Mouse (Mus musculus): ENCODE results near the gene Yars.

The Yars gene

GRCm38 (mm10) chr4:129189542-129190519 is at the start of gene Yars, which contains the start of gene S100pbp:
Gene Yars (plus strand): TSS chr4:129189760.
Gene S100pbp (minus strand): TSS chr4:129189727.
- peak; percentile 96 for DNase-seq

GRCm38 (mm10) chr4:129140808-129141207 is 48.8 kb upstream of the Yars start:
- DNase-seq = no peak

DNA sequence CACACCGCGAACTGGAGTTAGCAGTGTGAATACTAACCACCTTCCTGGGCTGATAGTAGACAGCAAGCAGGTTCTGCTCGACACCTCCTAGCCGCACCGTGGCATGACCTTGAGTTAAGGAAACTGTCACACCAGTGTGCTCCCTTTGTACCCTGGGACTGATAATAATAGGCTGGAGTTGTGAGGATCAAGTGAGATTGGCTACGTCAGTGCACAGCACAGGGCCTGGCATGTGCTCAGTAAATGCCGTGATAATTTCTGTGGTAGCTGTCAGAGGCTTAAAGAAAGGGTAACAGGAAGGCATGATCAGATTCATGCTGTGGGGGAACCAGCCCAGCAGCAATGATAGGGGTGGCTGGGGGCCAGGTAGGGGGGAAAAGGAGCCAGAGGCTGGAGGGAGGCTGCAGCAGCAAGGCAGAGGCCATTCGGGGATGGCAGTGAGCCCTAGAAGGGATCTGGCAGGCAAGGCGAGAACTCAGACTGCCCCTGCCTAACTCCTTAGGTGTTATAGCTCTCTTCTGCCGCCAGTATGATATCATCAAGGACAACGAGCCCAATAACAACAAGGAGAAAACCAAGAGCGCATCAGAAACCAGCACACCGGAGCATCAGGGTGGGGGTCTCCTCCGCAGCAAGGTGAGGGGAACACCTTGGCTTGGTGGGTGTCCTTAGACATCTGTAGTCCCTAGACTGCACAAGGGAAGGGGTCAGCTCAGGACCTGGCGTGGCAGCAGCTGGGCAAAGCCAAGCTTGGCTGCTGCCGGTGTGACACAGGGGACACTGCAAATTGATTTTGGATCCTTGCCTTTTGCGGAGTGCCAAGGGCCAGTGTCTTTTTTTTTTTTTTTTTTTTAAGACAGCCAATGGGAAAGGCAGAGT is 47.8 kb upstream of the Yars start:
- DNase-seq = no peak

DNA sequence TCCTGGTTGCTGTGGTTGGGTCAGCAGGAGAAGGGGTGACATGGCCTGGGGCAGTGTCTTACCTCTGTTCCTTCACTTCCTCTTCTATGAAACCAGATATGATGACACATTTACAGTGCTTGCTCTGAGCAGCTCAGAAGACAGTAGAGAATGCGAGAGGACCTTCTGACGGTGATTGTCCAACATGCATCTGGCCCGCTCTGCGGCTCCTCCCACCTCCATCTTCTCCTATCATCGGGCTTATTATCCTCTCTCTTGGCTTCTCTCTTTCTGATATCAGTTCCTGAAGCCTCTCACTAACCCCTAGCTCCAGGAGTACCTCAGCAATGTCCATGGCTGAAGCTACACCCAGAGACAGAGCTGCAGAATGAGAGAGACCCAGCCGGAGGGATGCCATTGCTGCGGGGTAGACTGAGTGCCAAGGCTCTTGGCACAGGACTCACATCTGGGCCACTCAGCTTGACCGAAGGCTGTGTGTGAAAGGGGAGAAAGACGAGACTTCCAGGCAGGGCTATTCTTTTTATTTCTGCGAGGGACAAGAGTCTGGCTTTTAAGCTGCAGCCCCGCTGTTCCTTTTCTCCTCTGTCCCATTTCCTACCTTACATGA is 47.0 kb upstream of the Yars start:
- no peak for DNase-seq

DNA sequence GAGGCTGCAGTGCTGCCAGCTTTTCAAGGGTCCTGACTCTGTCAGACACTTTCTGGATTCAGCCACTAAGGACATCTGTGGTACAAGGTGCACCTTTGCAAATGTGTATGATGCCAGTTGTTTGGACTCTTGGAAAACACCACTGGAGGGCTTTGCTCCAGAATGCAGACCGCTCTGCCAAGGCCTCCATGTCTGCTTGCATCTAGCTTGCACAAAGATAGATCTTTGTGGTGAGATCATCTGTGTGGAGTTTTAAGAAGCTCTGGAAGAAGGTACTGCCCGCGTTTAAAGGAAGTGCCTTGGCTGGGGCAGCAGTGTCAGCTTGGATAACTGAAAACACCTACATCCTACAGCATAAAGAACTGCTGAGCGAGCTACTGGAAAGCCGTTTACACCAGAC is 46.1 kb upstream of the Yars start:
- DNase-seq = no peak

GRCm38 (mm10) chr4:129144401-129145367 is 44.9 kb upstream of the Yars start:
- peak; percentile 93 for DNase-seq

DNA sequence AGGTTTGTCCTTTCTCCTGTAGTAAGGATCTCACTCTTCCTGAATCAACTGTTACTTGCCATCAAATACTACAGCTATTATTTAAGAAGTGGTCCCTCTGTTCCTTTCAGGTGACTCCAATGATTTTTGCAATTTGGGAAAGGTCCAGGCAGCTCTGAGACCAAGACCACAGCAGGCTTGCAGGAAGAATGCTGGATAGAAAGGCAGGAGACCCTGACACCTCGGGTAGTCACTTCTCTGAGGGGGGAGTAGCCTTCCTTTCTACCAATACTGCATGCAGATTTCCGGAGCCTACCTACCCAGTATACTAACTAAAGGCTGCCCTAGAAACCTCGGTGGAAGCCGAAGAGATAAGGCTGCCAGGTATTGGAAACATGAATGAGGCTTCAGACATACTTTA is 44.1 kb upstream of the Yars start:
- no peak for DNase-seq

GRCm38 (mm10) chr4:129145943-129146342 is 43.6 kb upstream of the Yars start:
- DNase-seq = no peak

GRCm38 (mm10) chr4:129146392-129146791 is 43.2 kb upstream of the Yars start:
- no peak for DNase-seq

DNA sequence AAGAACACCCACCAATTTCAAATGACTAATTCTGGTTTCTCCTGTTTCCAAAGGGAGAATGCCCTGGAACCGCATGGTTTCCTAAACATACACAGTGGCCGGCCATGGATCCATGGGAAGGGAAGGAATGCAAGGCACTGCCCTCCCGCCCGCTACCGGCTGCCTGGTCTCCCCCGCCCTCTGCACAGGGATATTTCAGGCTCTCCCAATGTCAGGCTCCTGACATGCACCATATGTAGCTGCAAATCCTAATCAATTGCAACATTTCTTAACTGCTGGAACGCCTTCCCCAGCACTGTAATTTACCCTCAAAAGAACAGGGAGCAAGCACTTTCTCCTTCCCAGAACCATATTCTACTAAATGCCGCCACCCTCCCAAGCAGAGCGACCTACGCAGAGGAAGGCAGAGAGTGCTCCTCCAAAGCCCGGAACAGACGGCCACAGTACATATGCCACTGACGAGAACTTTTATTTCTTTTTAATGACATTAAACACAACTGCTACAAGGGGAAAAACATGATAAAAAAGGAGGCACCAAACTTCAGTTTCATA is 41.9 kb upstream of the Yars start:
- DNase-seq = no peak

DNA sequence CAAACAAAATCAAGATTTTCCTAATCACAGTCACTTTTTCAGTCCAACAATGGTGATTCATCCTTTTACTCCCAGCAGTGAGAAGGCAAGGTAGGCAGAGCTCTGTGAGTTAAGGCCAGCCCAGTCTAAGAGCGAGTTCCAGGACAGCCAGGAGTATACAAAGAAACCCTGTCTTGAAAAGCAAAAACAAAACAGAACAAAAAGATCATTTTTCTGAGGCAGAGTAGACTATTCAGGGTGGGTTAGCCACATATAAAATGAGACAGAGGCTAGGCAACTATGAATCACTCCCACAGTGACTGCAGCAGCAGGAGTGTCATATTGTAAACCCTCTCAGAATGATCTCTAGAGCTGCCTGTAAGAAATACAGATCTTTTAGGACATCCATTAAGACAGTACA is 40.2 kb upstream of the Yars start:
- DNase-seq = no peak

DNA sequence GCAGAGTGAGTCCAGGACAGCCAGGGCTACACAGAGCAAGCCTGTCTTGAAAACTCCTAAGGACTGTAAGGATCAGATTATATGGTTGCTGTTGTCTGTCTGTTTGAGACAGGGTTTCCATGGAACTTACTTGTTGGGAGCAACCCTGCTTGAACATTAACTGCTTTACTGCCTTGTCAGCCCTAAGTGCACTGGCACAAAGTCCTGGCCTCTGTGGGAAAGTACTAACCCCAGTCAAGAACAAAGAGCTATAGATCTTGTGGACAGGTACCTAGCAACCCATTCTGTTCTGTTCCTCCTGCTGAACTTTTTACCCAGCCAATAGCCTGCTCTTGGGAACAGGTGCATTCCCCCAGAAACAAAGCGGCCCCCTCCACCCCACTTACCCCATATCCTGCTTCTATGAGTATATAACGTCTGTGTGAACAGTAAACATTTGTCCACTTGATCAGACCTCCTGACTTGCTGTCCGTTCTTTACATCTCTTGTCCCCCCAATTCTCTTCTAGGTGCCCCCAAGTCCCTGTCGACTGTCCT is 38.2 kb upstream of the Yars start:
- DNase-seq = no peak

GRCm38 (mm10) chr4:129157541-129157940 is 32.0 kb upstream of the Yars start:
- DNase-seq = no peak

DNA sequence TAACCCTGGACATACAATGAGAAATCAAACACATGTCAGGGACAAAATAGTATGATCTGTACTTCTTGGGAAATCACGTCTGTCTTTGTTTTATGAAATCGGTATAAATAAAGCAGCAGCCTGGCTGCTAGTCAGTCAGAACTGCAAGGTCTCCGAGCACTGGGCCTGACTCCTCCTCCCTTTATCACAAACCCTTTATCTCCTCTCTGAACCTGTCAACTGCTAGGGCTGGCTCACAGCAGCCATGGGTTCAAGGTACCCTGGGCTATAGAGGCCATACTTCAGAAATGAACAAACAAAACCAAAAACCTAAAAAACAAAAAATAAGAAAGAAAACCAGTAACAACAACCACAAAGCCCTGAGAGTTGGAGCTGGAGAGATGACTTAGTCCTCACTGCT is 31.0 kb upstream of the Yars start:
- DNase-seq = no peak

DNA sequence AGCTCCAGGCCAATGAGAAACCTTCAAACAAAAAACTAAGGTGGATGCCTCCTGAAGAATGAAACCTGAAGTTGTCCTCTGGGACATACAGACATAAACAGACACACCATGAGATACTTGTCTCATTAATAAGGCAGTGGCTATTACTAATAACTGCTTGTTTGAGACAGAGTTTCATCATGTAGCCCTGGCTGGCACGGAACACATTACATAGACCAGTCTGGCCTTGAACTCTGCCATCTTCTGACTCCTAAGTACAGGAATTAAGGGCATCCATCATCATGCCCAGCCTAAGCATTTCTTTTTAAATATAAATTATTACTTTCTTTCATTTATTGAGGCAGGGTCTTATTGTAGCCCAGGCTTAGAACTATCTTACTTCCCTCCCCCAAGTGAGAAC is 28.5 kb upstream of the Yars start:
- DNase-seq = no peak

DNA sequence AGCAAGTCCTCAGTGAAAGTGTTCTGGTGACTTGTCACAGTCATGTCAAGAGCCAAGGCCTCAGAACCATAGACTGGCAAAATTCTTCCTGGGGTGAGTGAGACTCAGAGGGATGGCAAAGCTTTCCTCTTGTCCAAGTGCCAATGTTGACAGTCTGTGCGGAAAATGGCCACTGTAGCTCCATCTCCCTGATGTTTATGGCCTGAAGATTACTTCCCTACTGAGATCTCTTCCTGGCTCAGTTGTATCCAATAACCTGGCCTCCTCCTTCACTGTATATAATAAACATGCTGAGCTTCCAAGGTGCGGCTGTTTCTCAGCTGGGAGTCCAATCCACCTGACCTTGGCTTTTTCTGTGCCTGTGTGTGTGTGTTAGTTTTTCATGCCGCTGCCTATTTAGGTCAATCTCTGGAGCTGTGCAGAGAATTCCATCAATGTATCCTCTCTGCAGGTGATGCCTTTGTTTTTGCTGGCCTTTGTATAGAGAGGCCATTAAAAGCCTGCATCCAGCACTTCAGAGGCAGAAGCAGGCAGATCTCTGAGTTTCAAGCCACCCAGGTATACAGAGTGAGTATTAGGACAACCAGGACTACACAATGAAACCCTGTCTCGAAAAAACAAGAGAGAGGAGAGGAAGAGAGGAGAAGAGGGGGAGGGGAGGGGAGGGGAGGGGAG is 27.8 kb upstream of the Yars start:
- DNase-seq = no peak

- DNase-seq = no peak
Observed at GRCm38 (mm10) chr4:129172529-129172928, 17.0 kb upstream of the Yars start.

GRCm38 (mm10) chr4:129179560-129179959 is 10.0 kb upstream of the Yars start:
- DNase-seq = no peak

- DNase-seq = peak; percentile 23
Observed at GRCm38 (mm10) chr4:129188041-129188659, 1.4 kb upstream of the Yars start.

All from right cerebral cortex, adult 18-20 months (tissue).